Mouse (Mus musculus) CH12.LX (cell line): Measurements from ENCODE around the gene Ryr1. TPM values are rescaled to one million over a fixed set of nuclear protein-coding genes. Genes with fewer than 3 reads are reported as not detected.

ENCODE experiments used
- DNase-seq: peaks from one replicate; pipeline ENCODE4 v3.0.0-alpha.2; 2013; ENCODE audit errors: extremely low read depth
- H3K27ac ChIP-seq: 2 replicates; pipeline ENCODE4 v1.5.1; 2012; ENCODE audit warnings: low read depth, mild to moderate bottlenecking, control low read depth, moderate library complexity; ENCODE audit not compliant: insufficient read depth
- H3K27me3 ChIP-seq: replicated peaks from 2 replicates; pipeline ENCODE3; 2012; ENCODE audit warnings: inconsistent platforms
- H3K36me3 ChIP-seq, 2 experiments: replicated peaks in 1 of 2; 2 replicates each; pipeline versions ENCODE3 to v1.6.1; 2012; ENCODE audit warnings: inconsistent platforms in 1 of 2, low read length in 1 of 2, mild to moderate bottlenecking in 1 of 2, mixed read lengths in 1 of 2, moderate library complexity in 1 of 2; ENCODE audit not compliant: control insufficient read depth in 1 of 2, insufficient read depth in 1 of 2
- H3K4me1 ChIP-seq, 2 experiments: 2 replicates each; pipeline ENCODE4 v1.6.1; 2012; ENCODE audit warnings: inconsistent platforms in 1 of 2, moderate library complexity in 1 of 2; ENCODE audit not compliant: insufficient read depth in 2 of 2, control insufficient read depth in 1 of 2
- H3K4me2 ChIP-seq: 2 replicates; pipeline ENCODE4 v1.6.1; 2012; ENCODE audit warnings: low read depth, mild to moderate bottlenecking, control low read depth; ENCODE audit not compliant: poor library complexity, insufficient read depth, severe bottlenecking
- H3K4me3 ChIP-seq, 3 experiments: fragments of 150-350 bp in 1 of 3; sonication (generic) in 1 of 3; replicated peaks in 1 of 3; 2 replicates each; pipeline versions ENCODE3 to v1.5.1; 2011 to 2012; ENCODE audit warnings: low read depth in 2 of 3, low read length in 2 of 3, mild to moderate bottlenecking in 2 of 3, moderate library complexity in 2 of 3, control low read depth in 1 of 3, improper control_type of control experiment in 1 of 3, inconsistent platforms in 1 of 3, mixed read lengths in 1 of 3; ENCODE audit not compliant: poor library complexity in 1 of 3
- H3K79me2 ChIP-seq: replicated peaks from 2 replicates; pipeline ENCODE4 v1.6.1; 2012; ENCODE audit warnings: mild to moderate bottlenecking, moderate library complexity; ENCODE audit not compliant: control insufficient read depth, poor library complexity, insufficient read depth, severe bottlenecking; ENCODE audit errors: extremely low read depth
- H3K9ac ChIP-seq: 2 replicates; pipeline ENCODE4 v1.6.1; 2012; ENCODE audit warnings: low read depth, mild to moderate bottlenecking, control low read depth, moderate library complexity; ENCODE audit not compliant: insufficient read depth
- H3K9me3 ChIP-seq: replicated peaks from 2 replicates; pipeline ENCODE3; 2012; ENCODE audit warnings: low read length, inconsistent platforms, mixed read lengths
- BHLHE40 ChIP-seq: IDR thresholded peaks from 2 replicates; pipeline ENCODE4 v1.6.1; 2011; ENCODE audit warnings: mild to moderate bottlenecking, low read depth, low read length, improper control_type of control experiment
- CHD1 ChIP-seq: IDR thresholded peaks from 2 replicates; pipeline ENCODE4 v1.6.1; 2012; ENCODE audit warnings: low read depth, low read length, improper control_type of control experiment, inconsistent platforms
- CHD2 ChIP-seq: IDR thresholded peaks from 2 replicates; pipeline ENCODE4 v1.6.1; 2011; ENCODE audit warnings: low read length, improper control_type of control experiment
- CTCF ChIP-seq, 2 experiments: IDR thresholded peaks in 1 of 2; conservative IDR thresholded peaks in 1 of 2; 2 replicates each; pipeline ENCODE4 v1.5.1; 2011 to 2012; ENCODE audit warnings: low read depth in 2 of 2, low read length in 2 of 2, improper control_type of control experiment in 1 of 2, inconsistent platforms in 1 of 2, mild to moderate bottlenecking in 1 of 2, moderate library complexity in 1 of 2
- E2F4 ChIP-seq: IDR thresholded peaks from 2 replicates; pipeline ENCODE4 v1.6.1; 2011; ENCODE audit warnings: low read depth, low read length, improper control_type of control experiment; ENCODE audit not compliant: insufficient replicate concordance
- ELF1 ChIP-seq: IDR thresholded peaks from 2 replicates; pipeline ENCODE4 v1.6.1; 2014; ENCODE audit warnings: low read depth, mild to moderate bottlenecking, inconsistent platforms, low read length, improper control_type of control experiment
- EP300 ChIP-seq: IDR thresholded peaks from 2 replicates; pipeline ENCODE4 v1.6.1; 2011; ENCODE audit warnings: low read length, improper control_type of control experiment
- ETS1 ChIP-seq: conservative IDR thresholded peaks from 2 replicates; pipeline ENCODE4 v1.6.1; 2012; ENCODE audit warnings: low read depth, mild to moderate bottlenecking, inconsistent platforms, low read length, improper control_type of control experiment, moderate library complexity
- GABPA ChIP-seq: IDR thresholded peaks from 2 replicates; pipeline ENCODE4 v1.6.1; 2012; ENCODE audit warnings: low read depth, low read length, improper control_type of control experiment, inconsistent platforms; ENCODE audit not compliant: insufficient replicate concordance
- IRF4 ChIP-seq: IDR thresholded peaks from 2 replicates; pipeline ENCODE4 v1.6.1; 2014; ENCODE audit warnings: low read depth, mild to moderate bottlenecking, inconsistent platforms, low read length, improper control_type of control experiment
- JUN ChIP-seq: IDR thresholded peaks from 2 replicates; pipeline ENCODE4 v1.6.1; 2011; ENCODE audit warnings: low read depth, mild to moderate bottlenecking, low read length, improper control_type of control experiment, moderate library complexity; ENCODE audit not compliant: insufficient read depth
- JUND ChIP-seq: conservative IDR thresholded peaks from 2 replicates; pipeline ENCODE4 v1.6.1; 2011; ENCODE audit warnings: low read depth, low read length, improper control_type of control experiment
- KAT2A ChIP-seq: IDR thresholded peaks from 2 replicates; pipeline ENCODE4 v1.6.1; 2012; ENCODE audit warnings: low read length, improper control_type of control experiment, inconsistent platforms; ENCODE audit not compliant: insufficient replicate concordance
- MAFK ChIP-seq: IDR thresholded peaks from 2 replicates; pipeline ENCODE4 v1.6.1; 2011; ENCODE audit warnings: low read length, improper control_type of control experiment; ENCODE audit not compliant: insufficient replicate concordance
- MAX ChIP-seq: IDR thresholded peaks from 2 replicates; pipeline ENCODE4 v1.6.1; 2011; ENCODE audit warnings: low read length, improper control_type of control experiment
- MAZ ChIP-seq: IDR thresholded peaks from 2 replicates; pipeline ENCODE4 v1.6.1; 2012; ENCODE audit warnings: low read depth, mild to moderate bottlenecking, inconsistent platforms, low read length, improper control_type of control experiment, moderate library complexity
- MEF2A ChIP-seq: IDR thresholded peaks from 2 replicates; pipeline ENCODE4 v1.6.1; 2014; ENCODE audit warnings: low read depth, mild to moderate bottlenecking, inconsistent platforms, low read length, improper control_type of control experiment, borderline replicate concordance
- MXI1 ChIP-seq: IDR thresholded peaks from 2 replicates; pipeline ENCODE4 v1.6.1; 2011; ENCODE audit warnings: mild to moderate bottlenecking, low read depth, low read length, improper control_type of control experiment
- MYC ChIP-seq: IDR thresholded peaks from 2 replicates; pipeline ENCODE4 v1.6.1; 2011; ENCODE audit warnings: low read depth, mild to moderate bottlenecking, improper control_type of control experiment, low read length
- NELFE ChIP-seq: IDR thresholded peaks from 2 replicates; pipeline ENCODE4 v1.6.1; 2011; ENCODE audit warnings: low read depth, low read length, improper control_type of control experiment
- NRF1 ChIP-seq: IDR thresholded peaks from 2 replicates; pipeline ENCODE4 v1.6.1; 2014; ENCODE audit warnings: low read depth, mild to moderate bottlenecking, inconsistent platforms, low read length, improper control_type of control experiment, moderate library complexity
- PAX5 ChIP-seq: IDR thresholded peaks from 2 replicates; pipeline ENCODE4 v1.6.1; 2012; ENCODE audit warnings: low read length, inconsistent platforms, mixed read lengths
- POLR2AphosphoS2 ChIP-seq: IDR thresholded peaks from 2 replicates; pipeline ENCODE4 v1.6.1; 2011; ENCODE audit warnings: low read depth, low read length, improper control_type of control experiment
- RAD21 ChIP-seq: IDR thresholded peaks from 2 replicates; pipeline ENCODE4 v1.6.1; 2011; ENCODE audit warnings: low read depth, mild to moderate bottlenecking, low read length, improper control_type of control experiment, moderate library complexity
- RCOR1 ChIP-seq: conservative IDR thresholded peaks from 2 replicates; pipeline ENCODE4 v1.6.1; 2012; ENCODE audit warnings: low read depth, mild to moderate bottlenecking, inconsistent platforms, low read length, improper control_type of control experiment
- SMC3 ChIP-seq: IDR thresholded peaks from 2 replicates; pipeline ENCODE4 v1.6.1; 2011; ENCODE audit warnings: low read depth, low read length, improper control_type of control experiment
- UBTF ChIP-seq: IDR thresholded peaks from 2 replicates; pipeline ENCODE4 v1.6.1; 2012; ENCODE audit warnings: low read depth, mild to moderate bottlenecking, inconsistent platforms, low read length, improper control_type of control experiment, moderate library complexity
- USF2 ChIP-seq: conservative IDR thresholded peaks from 2 replicates; pipeline ENCODE4 v1.6.1; 2011; ENCODE audit warnings: low read depth, low read length, improper control_type of control experiment
- ZC3H11A ChIP-seq: IDR thresholded peaks from 2 replicates; pipeline ENCODE4 v1.6.1; 2012; ENCODE audit warnings: low read depth, mild to moderate bottlenecking, inconsistent platforms, low read length, improper control_type of control experiment
- ZKSCAN1 ChIP-seq: IDR thresholded peaks from 2 replicates; pipeline ENCODE4 v1.6.1; 2012; ENCODE audit warnings: low read depth, inconsistent platforms, low read length, improper control_type of control experiment, borderline replicate concordance
- ZMIZ1 ChIP-seq: IDR thresholded peaks from 2 replicates; pipeline ENCODE4 v1.6.1; 2012; ENCODE audit warnings: low read depth, mild to moderate bottlenecking, inconsistent platforms, low read length, improper control_type of control experiment
- dilution Hi-C: fragments of 300-500 bp; cut with MboI; formaldehyde crosslinking; loops from 2 replicates; pipeline ENCODE4 v1.14.3; 2020; ENCODE audit warnings: low sequenced_read_pairs; ENCODE audit not compliant: extremely low pct_unique_long_range_greater_than_20kb, extremely low pct_ligation_motif_present
- in situ Hi-C: fragments of 300-500 bp; cut with MboI; formaldehyde crosslinking; loops from 3 replicates; pipeline ENCODE4 v1.14.3; 2019; ENCODE audit warnings: low sequenced_read_pairs, low pct_ligation_motif_present, low pct_unique_long_range_greater_than_20kb, mixed read lengths
- polyA plus RNA-seq: library from polyadenylated mRNA; unstranded; fragments of >175 nt; gene quantifications from 2 replicates; pipeline ENCODE4 v1.2.1, GENCODE M21; 2012; ENCODE audit warnings: low read depth; ENCODE audit not compliant: insufficient read length
- total RNA-seq, 2 experiments: library from RNA; depleted of rRNA; stranded (reverse); fragments of 300-350 nt in 1 of 2; fragments of >200 nt in 1 of 2; gene quantifications; 2 replicates each; pipeline ENCODE4 v1.2.3; 2012 to 2014

The Ryr1 gene
- total and polyA plus RNA-seq, 3 experiments, result 0.43 to 1.1 (median 0.68) TPM

GRCm38 (mm10) chr7:29134230-29134629, 9.3 kb upstream of the Ryr1 start:
- no peaks in the 10 kb centered on the region for H3K9me3 ChIP-seq
- peak overlapping the region; percentile 88 for H3K4me2 ChIP-seq
- H3K9ac ChIP-seq, result peak overlapping the region; percentile 40

GRCm38 (mm10) chr7:29128725-29129124, 3.7 kb upstream of the Ryr1 start:
- DNase-seq, result peak; percentile 48
- dilution Hi-C loops (no loop called here), in situ Hi-C loops (no loop called here)

More at GRCm38 (mm10) chr7:29134230-29134629, 9.3 kb upstream of the Ryr1 start:
- Histone ChIP-seq H3K4me3 (peak overlapping the region in 2 of 3 experiments; percentile 7 to 38), H3K79me2 (no peaks in the 10 kb centered on the region), H3K27ac (no peak overlapping the region), H3K36me3 (peaks cover 0 to 2% of the 10 kb centered on the region in 2 experiments), H3K27me3 (peaks cover 2% of the 10 kb centered on the region), H3K4me1 (peaks cover 0 to 23% of the 10 kb centered on the region in 2 experiments; a peak in 2 of 4 replicates)
- in situ Hi-C loops, result no loop called here
- TF ChIP-seq MXI1, result no peak
- no peak for TF ChIP-seq JUND
- TF ChIP-seq SMC3, result no peak
- TF ChIP-seq MYC, result no peak
- TF ChIP-seq UBTF, result no peak
- TF ChIP-seq EP300, result no peak
- TF ChIP-seq ZC3H11A, result no peak
- TF ChIP-seq ELF1, result no peak
- TF ChIP-seq MAFK, result no peak
- TF ChIP-seq BHLHE40, result no peak
- no peak for DNase-seq
- dilution Hi-C loops, result no loop called here

More at GRCm38 (mm10) chr7:29128725-29129124, 3.7 kb upstream of the Ryr1 start:
- H3K36me3 ChIP-seq, result no peaks in the 10 kb centered on the region
- no peak overlapping the region for H3K27ac ChIP-seq
- peaks cover 2% of the 10 kb centered on the region for H3K27me3 ChIP-seq
- H3K4me2 ChIP-seq, result no peak overlapping the region
- TF ChIP-seq PAX5 (no peak), E2F4 (no peak), POLR2AphosphoS2 (no peak), MYC (0 out of 2 replicates have a peak, but pooled peaks have one; percentile 28), UBTF (no peak), ETS1 (no peak), RAD21 (peak; percentile 74), GABPA (no peak), CHD2 (no peak), IRF4 (peak; percentile 31; the same call in 1 of the 2 replicates), JUND (no peak), MAFK (no peak), CTCF (conservative IDR thresholded peaks at IDR 0.05 in 1 of 2, IDR thresholded peaks at IDR 0.05 in 1 of 2; ENCODE audit: low read depth in 2 of 2, low read length in 2 of 2) (peak; percentile 32 to 76; a peak in 3 of 4 replicates), ZC3H11A (peak; percentile 45), USF2 (no peak), ELF1 (no peak), BHLHE40 (no peak), ZMIZ1 (no peak), KAT2A (no peak), MAX (no peak), JUN (no peak), SMC3 (peak; percentile 80), CHD1 (no peak), MEF2A (peak; percentile 41; the same call in 1 of the 2 replicates), MXI1 (no peak), NRF1 (no peak), MAZ (no peak), ZKSCAN1 (no peak), RCOR1 (no peak), NELFE (no peak)
- no peaks in the 10 kb centered on the region for H3K79me2 ChIP-seq
- peaks cover 0 to 28% of the 10 kb centered on the region in 2 experiments; a peak in 2 of 4 replicates for H3K4me1 ChIP-seq
- H3K4me3 ChIP-seq, result no peak overlapping the region
- H3K9ac ChIP-seq, result no peak overlapping the region
- no peaks in the 10 kb centered on the region for H3K9me3 ChIP-seq
